Mouse (Mus musculus) embryonic facial prominence, embryonic 15.5 days (tissue): ENCODE results near the gene Prr18. TPM values are rescaled to one million over a fixed set of nuclear protein-coding genes. Genes with fewer than 3 reads are reported as not detected.

Source experiments
- ATAC-seq: fragments of 200-750 bp; cut with Nextera tagmentation; 2 replicates; pipeline ENCODE4 v1.8.0; 2017; ENCODE audit warnings: low read depth, moderate TSS enrichment; ENCODE audit not compliant: insufficient number of reproducible peaks, low FRiP score, low TSS enrichment
- H3K27ac ChIP-seq: fragments of 300-500 bp; sonication (generic); replicated peaks from 2 replicates; pipeline ENCODE4 v1.5.1; 2015; ENCODE audit warnings: mild to moderate bottlenecking, inconsistent platforms
- H3K27me3 ChIP-seq: fragments of 300-500 bp; sonication (generic); 2 replicates; pipeline ENCODE4 v1.6.1; 2015; ENCODE audit warnings: inconsistent platforms
- H3K36me3 ChIP-seq: fragments of 300-500 bp; sonication (generic); 2 replicates; pipeline ENCODE4 v1.6.1; 2015; ENCODE audit warnings: mild to moderate bottlenecking, inconsistent platforms
- H3K4me1 ChIP-seq: fragments of 300-500 bp; sonication (generic); 2 replicates; pipeline ENCODE4 v1.6.1; 2015; ENCODE audit warnings: inconsistent platforms
- H3K4me2 ChIP-seq: fragments of 300-500 bp; sonication (generic); replicated peaks from 2 replicates; pipeline ENCODE4 v1.6.1; 2015; ENCODE audit warnings: mild to moderate bottlenecking, inconsistent platforms
- H3K4me3 ChIP-seq: fragments of 300-500 bp; sonication (generic); replicated peaks from 2 replicates; pipeline ENCODE4 v1.5.1; 2015; ENCODE audit warnings: mild to moderate bottlenecking, inconsistent platforms
- H3K9ac ChIP-seq: fragments of 300-500 bp; sonication (generic); 2 replicates; pipeline ENCODE4 v1.6.1; 2015; ENCODE audit warnings: inconsistent platforms
- H3K9me3 ChIP-seq: fragments of 300-500 bp; sonication (generic); replicated peaks from 2 replicates; pipeline ENCODE4 v1.6.1; 2016; ENCODE audit warnings: inconsistent platforms
- WGBS: fragments of 180-500 bp; shearing (Covaris S2); methylation state at CpG from one replicate; pipeline ENCODE4 v1.1.7; 2015; 5-methylcytosine and 5-hydroxymethylcytosine counted together
- polyA plus RNA-seq: library from polyadenylated mRNA; unstranded; fragments of >200 nt; fragmentation: Nextera tagmentation; extraction: Ambion mirVana; gene quantifications from 2 replicates; pipeline ENCODE4 v1.2.1, GENCODE M21; 2015

Prr18 gene
- polyA plus RNA-seq, 1 experiment from 2014 or later: 1.2 TPM

- 13% methylated on average over 46 of the region's 46 CpGs for WGBS
- Histone ChIP-seq H3K4me2 (peak overlapping the region; percentile 99), H3K4me3 (peak overlapping the region; percentile 57), H3K27me3 (peaks cover 48% of the 10 kb centered on the region), H3K27ac (no peak overlapping the region), H3K4me1 (peaks cover 18% of the 10 kb centered on the region), H3K9me3 (no peaks in the 10 kb centered on the region), H3K36me3 (no peaks in the 10 kb centered on the region), H3K9ac (peak overlapping the region; percentile 26)
- 0 out of 2 replicates have a peak, but pooled peaks have one; percentile 15 for ATAC-seq
Observed at GRCm38 (mm10) chr17:8341360-8341963, 4.2 kb downstream of the Prr18 start.

GRCm38 (mm10) chr17:8342706-8343105 lies 5.4 kb downstream of the Prr18 start:
- Histone ChIP-seq H3K36me3 (no peaks in the 10 kb centered on the region), H3K4me1 (peaks cover 20% of the 10 kb centered on the region), H3K4me3 (no peak overlapping the region), H3K27me3 (peaks cover 48% of the 10 kb centered on the region), H3K27ac (no peak overlapping the region), H3K9ac (no peak overlapping the region), H3K4me2 (no peak overlapping the region), H3K9me3 (no peaks in the 10 kb centered on the region)
- ATAC-seq: no peak
- WGBS: 43% methylated on average over 5 of the region's 5 CpGs

GRCm38 (mm10) chr17:8343416-8343815 lies 6.2 kb downstream of the Prr18 start:
- H3K9me3 ChIP-seq: no peaks in the 10 kb centered on the region
- no peak overlapping the region for H3K9ac ChIP-seq
- H3K27ac ChIP-seq: no peak overlapping the region
- H3K36me3 ChIP-seq: no peaks in the 10 kb centered on the region
- WGBS: 67% methylated on average over 6 of the region's 6 CpGs
- H3K4me3 ChIP-seq: no peak overlapping the region
- no peak for ATAC-seq
- peaks cover 47% of the 10 kb centered on the region for H3K27me3 ChIP-seq
- H3K4me2 ChIP-seq: no peak overlapping the region
- peaks cover 21% of the 10 kb centered on the region for H3K4me1 ChIP-seq

- no peak overlapping the region for H3K9ac ChIP-seq
- 60% methylated on average over 5 of the region's 5 CpGs for WGBS
- 0 out of 2 replicates have a peak, but pooled peaks cover 4% of the 10 kb centered on the region for H3K4me1 ChIP-seq
- no peak overlapping the region for H3K4me2 ChIP-seq
- no peaks in the 10 kb centered on the region for H3K36me3 ChIP-seq
- no peak for ATAC-seq
- H3K27ac ChIP-seq: no peak overlapping the region
- peaks cover 4% of the 10 kb centered on the region; the same call in 1 of the 2 replicates for H3K27me3 ChIP-seq
- H3K4me3 ChIP-seq: no peak overlapping the region
- H3K9me3 ChIP-seq: no peaks in the 10 kb centered on the region
Observed at GRCm38 (mm10) chr17:8347765-8348285, 10.6 kb downstream of the Prr18 start.

GRCm38 (mm10) chr17:8348941-8349340 lies 11.7 kb downstream of the Prr18 start:
- Histone ChIP-seq H3K9ac (no peak overlapping the region), H3K9me3 (no peaks in the 10 kb centered on the region), H3K4me2 (no peak overlapping the region), H3K4me3 (no peak overlapping the region), H3K27ac (no peak overlapping the region), H3K27me3 (no peaks in the 10 kb centered on the region), H3K36me3 (no peaks in the 10 kb centered on the region), H3K4me1 (0 out of 2 replicates have a peak, but pooled peaks cover 4% of the 10 kb centered on the region)
- ATAC-seq: no peak
- 86% methylated on average over 4 of the region's 4 CpGs for WGBS

- Histone ChIP-seq H3K9me3 (no peaks in the 10 kb centered on the region), H3K4me3 (no peak overlapping the region), H3K27ac (no peak overlapping the region), H3K4me2 (no peak overlapping the region), H3K4me1 (0 out of 2 replicates have a peak, but pooled peaks cover 4% of the 10 kb centered on the region), H3K36me3 (no peaks in the 10 kb centered on the region), H3K9ac (no peak overlapping the region), H3K27me3 (no peaks in the 10 kb centered on the region)
- ATAC-seq: no peak
- WGBS: 60% methylated on average over 7 of the region's 7 CpGs
Observed at GRCm38 (mm10) chr17:8351088-8351487, 13.8 kb downstream of the Prr18 start.

- no peak for ATAC-seq
- Histone ChIP-seq H3K9me3 (no peaks in the 10 kb centered on the region), H3K4me1 (no peaks in the 10 kb centered on the region), H3K4me2 (no peak within 1 kb of the TSS), H3K4me3 (no peak within 1 kb of the TSS), H3K27me3 (no peaks in the 10 kb centered on the region), H3K36me3 (no peaks in the 10 kb centered on the region), H3K9ac (no peak within 1 kb of the TSS), H3K27ac (no peak within 1 kb of the TSS)
- WGBS: 84% methylated on average over 6 of the region's 6 CpGs
Observed at GRCm38 (mm10) chr17:8355692-8356091, 18.4 kb downstream of the Prr18 start, which contains the start of gene T2. TSS of gene T2 (plus strand) at chr17:8355992.

- Histone ChIP-seq H3K9ac (no peak overlapping the region), H3K4me2 (no peak overlapping the region), H3K36me3 (no peaks in the 10 kb centered on the region), H3K27ac (no peak overlapping the region), H3K4me3 (no peak overlapping the region), H3K9me3 (no peaks in the 10 kb centered on the region), H3K27me3 (no peaks in the 10 kb centered on the region), H3K4me1 (peaks cover 11% of the 10 kb centered on the region; the same call in 1 of the 2 replicates)
- ATAC-seq: no peak
- WGBS: 78% methylated on average over 6 of the region's 6 CpGs
Observed at GRCm38 (mm10) chr17:8357498-8357897, 20.2 kb downstream of the Prr18 start.

- no peak overlapping the region for H3K9ac ChIP-seq
- 84% methylated on average over 5 of the region's 5 CpGs for WGBS
- ATAC-seq: no peak
- H3K27me3 ChIP-seq: no peaks in the 10 kb centered on the region
- no peak overlapping the region for H3K27ac ChIP-seq
- H3K4me2 ChIP-seq: no peak overlapping the region
- no peak overlapping the region for H3K4me3 ChIP-seq
- H3K36me3 ChIP-seq: no peaks in the 10 kb centered on the region
- H3K4me1 ChIP-seq: peaks cover 13% of the 10 kb centered on the region; the same call in 1 of the 2 replicates
- no peaks in the 10 kb centered on the region for H3K9me3 ChIP-seq
Observed at GRCm38 (mm10) chr17:8360876-8361275, 23.6 kb downstream of the Prr18 start.

GRCm38 (mm10) chr17:8361281-8362103 lies 24.2 kb downstream of the Prr18 start:
- H3K27ac ChIP-seq: no peak overlapping the region
- no peak overlapping the region for H3K4me3 ChIP-seq
- no peak overlapping the region for H3K4me2 ChIP-seq
- H3K9me3 ChIP-seq: no peaks in the 10 kb centered on the region
- H3K36me3 ChIP-seq: no peaks in the 10 kb centered on the region
- WGBS: 51% methylated on average over 10 of the region's 10 CpGs
- no peaks in the 10 kb centered on the region for H3K27me3 ChIP-seq
- peaks cover 16% of the 10 kb centered on the region; the same call in 1 of the 2 replicates for H3K4me1 ChIP-seq
- ATAC-seq: no peak
- H3K9ac ChIP-seq: no peak overlapping the region
